Mouse (Mus musculus): ENCODE results near the gene Sla2. TPM values are rescaled to one million over a fixed set of nuclear protein-coding genes. Genes with fewer than 3 reads are reported as not detected.

Sla2 gene
- polyA plus RNA-seq, 1 experiment from 2014 or later: 0.19 TPM

DNA sequence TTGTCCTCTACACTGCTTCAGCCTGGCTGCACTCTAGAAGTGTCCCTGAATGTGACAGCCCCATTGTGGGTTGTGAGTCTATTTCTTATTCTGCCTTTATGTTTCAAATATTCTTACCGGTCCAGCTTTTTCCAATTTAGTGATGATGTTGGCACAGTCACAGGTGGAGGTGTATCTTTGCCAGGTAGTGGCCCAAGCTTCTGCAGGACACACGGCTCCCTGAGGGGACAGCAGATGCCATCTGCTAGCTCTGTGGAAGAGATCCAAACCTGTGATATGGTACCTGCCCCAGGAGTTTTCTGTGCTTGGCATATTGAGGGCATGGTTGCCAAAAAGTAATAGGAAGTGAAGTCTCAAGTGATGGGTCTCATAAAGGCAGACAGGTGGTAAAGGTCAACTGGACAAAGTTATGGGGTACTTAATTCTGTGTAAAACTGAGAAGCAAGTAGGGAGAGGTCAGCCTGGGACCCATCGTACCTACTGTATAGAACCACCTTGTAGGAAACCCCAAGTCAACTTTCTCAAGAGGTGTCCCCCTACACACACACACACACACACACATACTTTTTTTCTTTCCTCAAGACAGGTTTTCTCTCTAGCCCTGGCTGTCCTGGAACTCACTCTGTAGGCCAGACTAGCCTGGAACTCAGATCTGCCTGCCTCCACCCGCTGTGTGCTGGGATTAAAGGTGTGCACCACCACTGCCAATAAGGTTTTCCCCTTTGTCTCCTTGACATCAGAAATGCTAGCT, 12.1 kb downstream of the Sla2 start:
- Histone ChIP-seq H3K4me2 (no peak overlapping the region), H3K4me1 (no peaks in the 10 kb centered on the region), H3K27me3 (replicated peaks) (no peaks in the 10 kb centered on the region), H3K9me3 (no peaks in the 10 kb centered on the region), H3K27ac (no peak overlapping the region), H3K4me3 (no peak overlapping the region), H3K36me3 (replicated peaks) (peaks cover 9% of the 10 kb centered on the region; the same call in 1 of the 2 replicates), H3K9ac (no peak overlapping the region)
- WGBS: 97% methylated on average over 4 of the region's 4 CpGs
- no peak for ATAC-seq (replicated peaks)

DNA sequence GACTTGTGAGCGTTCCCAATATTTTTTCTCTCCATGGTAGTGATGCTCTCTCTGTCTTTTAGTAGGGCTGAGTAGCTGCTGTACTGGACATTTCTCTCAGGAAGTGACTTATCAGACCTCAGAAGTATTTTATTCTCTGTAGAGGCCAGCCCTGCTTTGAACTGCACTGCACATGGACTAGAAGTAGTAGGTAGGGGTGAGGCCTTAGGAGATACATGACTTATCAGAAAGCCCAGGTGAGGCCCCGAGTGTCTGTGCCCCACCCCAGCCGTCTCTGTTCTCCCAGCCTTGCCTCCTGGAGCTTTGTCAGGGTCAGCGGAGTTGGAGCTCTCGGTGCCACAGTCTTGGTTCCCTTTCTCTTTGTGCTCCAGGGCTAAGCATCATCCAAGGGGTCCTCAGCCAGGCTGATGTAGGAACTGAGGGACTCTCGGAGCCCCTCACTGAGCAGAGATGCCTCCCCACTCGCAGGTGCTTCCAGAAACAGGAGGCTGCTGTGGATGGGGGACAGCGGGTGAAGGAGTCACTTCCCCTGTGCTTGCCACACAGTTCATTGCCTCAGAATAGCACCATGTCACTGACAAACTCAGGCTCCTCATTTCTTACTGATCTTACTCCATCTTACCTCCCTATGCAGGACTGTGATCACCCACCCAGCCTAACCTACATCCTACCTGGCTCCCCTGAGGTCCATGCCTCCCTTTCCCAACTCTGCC, 12.8 kb downstream of the Sla2 start:
- H3K9me3 ChIP-seq: no peaks in the 10 kb centered on the region
- H3K4me2 ChIP-seq: no peak overlapping the region
- WGBS: 94% methylated on average over 8 of the region's 8 CpGs
- H3K36me3 ChIP-seq (replicated peaks): peaks cover 9% of the 10 kb centered on the region; the same call in 1 of the 2 replicates
- no peak overlapping the region for H3K27ac ChIP-seq
- no peaks in the 10 kb centered on the region for H3K4me1 ChIP-seq
- no peak overlapping the region for H3K4me3 ChIP-seq
- no peaks in the 10 kb centered on the region for H3K27me3 ChIP-seq (replicated peaks)
- no peak for ATAC-seq (replicated peaks)
- H3K9ac ChIP-seq: no peak overlapping the region

DNA sequence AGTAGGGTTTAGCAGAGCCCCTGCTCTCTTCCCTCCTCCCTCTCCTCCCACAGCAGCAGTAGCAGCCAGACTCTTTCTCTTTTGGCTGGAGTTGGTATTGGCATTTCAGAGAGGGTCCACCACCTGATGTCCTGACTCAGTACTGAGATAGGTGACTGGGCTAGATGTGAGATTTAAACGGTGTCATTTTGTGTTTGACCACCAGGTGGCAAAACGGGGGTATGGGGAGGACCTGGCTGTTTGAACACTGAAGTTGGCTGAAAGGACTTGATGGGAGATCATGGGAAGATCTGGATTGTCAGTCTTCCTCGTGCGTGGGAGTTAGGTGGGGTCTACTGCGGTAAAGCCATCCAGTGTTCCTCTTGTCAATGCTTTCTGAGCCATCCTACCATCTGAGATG, 13.4 kb downstream of the Sla2 start:
- H3K4me2 ChIP-seq: no peak overlapping the region
- no peaks in the 10 kb centered on the region for H3K9me3 ChIP-seq
- H3K27ac ChIP-seq: no peak overlapping the region
- H3K4me1 ChIP-seq: no peaks in the 10 kb centered on the region
- H3K27me3 ChIP-seq (replicated peaks): no peaks in the 10 kb centered on the region
- H3K36me3 ChIP-seq (replicated peaks): peaks cover 9% of the 10 kb centered on the region; the same call in 1 of the 2 replicates
- WGBS: 31% methylated on average over 5 of the region's 5 CpGs
- ATAC-seq (replicated peaks): no peak
- no peak overlapping the region for H3K9ac ChIP-seq
- H3K4me3 ChIP-seq: no peak overlapping the region

DNA sequence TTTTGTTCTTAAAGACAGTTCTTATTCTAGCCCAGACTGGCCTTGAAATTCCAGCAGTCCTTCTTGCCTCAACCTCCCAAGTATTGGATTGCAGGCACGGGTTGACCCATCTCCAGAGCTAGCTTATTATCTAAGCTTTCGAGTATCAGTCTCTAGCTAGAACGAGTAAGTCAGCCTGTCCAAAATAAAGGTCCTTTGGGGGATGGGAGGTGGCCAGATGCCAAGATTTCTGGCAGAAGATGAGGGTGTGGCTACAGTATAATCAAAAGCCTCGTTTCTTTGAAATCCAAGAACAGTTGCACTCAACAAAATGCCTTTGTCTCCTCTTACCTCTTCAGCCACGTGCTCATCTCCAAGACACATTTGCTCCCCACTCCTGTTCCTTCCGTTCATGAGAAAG, 16.5 kb downstream of the Sla2 start:
- ATAC-seq (replicated peaks): no peak
- Histone ChIP-seq H3K36me3 (replicated peaks) (peaks cover 22% of the 10 kb centered on the region), H3K4me1 (no peaks in the 10 kb centered on the region; the same call in 1 of the 2 replicates), H3K9ac (no peak overlapping the region), H3K27me3 (replicated peaks) (no peaks in the 10 kb centered on the region), H3K27ac (no peak overlapping the region), H3K4me2 (no peak overlapping the region), H3K4me3 (no peak overlapping the region), H3K9me3 (no peaks in the 10 kb centered on the region)
- WGBS: 66% methylated on average over 6 of the region's 6 CpGs

DNA sequence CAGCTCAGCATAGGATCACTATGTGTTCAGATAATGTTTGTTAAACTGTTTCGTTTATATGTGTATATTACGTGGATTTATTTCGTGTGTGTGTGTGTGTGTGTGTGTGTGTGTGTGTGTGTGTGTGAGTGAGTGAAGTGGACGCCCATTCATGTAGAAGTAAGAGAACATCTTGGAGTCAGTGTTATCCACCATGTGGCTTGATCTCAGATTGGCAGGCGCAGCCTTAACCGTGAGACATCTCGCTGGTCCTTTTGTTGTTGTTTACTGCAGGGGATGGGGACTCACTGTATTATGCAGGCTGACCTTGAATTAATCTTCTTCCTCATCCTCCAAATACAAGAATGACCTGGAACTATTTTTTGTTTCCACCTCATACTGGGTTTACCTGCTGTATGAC, 17.4 kb downstream of the Sla2 start:
- Histone ChIP-seq H3K4me2 (no peak overlapping the region), H3K9ac (no peak overlapping the region), H3K36me3 (replicated peaks) (peaks cover 23% of the 10 kb centered on the region), H3K27me3 (replicated peaks) (no peaks in the 10 kb centered on the region), H3K4me1 (peaks cover 5% of the 10 kb centered on the region), H3K4me3 (no peak overlapping the region), H3K9me3 (no peaks in the 10 kb centered on the region), H3K27ac (no peak overlapping the region)
- 91% methylated on average over 7 of the region's 7 CpGs for WGBS
- no peak for ATAC-seq (replicated peaks)

DNA sequence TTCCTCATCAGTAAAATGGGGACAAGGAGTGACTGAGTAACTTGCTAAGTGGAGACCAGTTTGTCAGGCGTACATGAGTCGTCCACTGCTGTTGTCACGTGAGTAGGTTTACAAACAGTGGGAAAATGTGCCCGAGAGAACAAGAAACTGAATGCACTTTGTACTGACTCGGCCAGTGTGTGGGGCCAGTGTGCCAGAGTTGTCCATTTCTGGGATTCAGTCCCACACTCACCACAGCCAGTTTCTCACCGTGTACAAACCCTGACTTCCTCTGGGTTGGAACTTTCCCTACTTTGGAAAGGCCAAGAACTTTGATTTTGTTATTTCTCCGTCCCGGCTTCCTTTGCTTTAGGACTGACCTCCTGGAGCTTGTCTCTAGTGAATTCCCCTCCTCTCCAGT, 18.0 kb downstream of the Sla2 start:
- Histone ChIP-seq H3K9ac (no peak overlapping the region), H3K27ac (no peak overlapping the region), H3K4me1 (peaks cover 11% of the 10 kb centered on the region), H3K27me3 (replicated peaks) (no peaks in the 10 kb centered on the region), H3K36me3 (replicated peaks) (peaks cover 23% of the 10 kb centered on the region), H3K4me3 (no peak overlapping the region), H3K4me2 (no peak overlapping the region), H3K9me3 (no peaks in the 10 kb centered on the region)
- 87% methylated on average over 8 of the region's 8 CpGs for WGBS
- no peak for ATAC-seq (replicated peaks)

DNA sequence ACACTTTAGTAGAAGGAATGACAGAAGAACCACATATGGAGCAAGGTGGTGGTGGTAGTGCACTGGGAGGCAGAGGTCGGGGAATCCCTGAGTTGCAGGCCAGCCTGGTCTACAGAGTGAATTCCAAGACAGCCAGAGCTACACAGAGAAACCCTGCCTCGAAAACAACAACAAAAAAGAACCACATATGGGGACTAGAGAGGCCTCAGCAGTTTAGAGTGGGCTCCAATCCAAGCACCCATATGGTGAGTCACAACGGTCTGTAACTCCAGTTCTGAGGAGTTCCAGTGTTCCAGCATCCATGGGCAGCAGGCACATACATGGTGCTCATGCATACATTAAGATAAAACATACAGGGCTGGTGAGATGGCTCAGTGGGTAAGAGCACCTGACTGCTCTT, 22.5 kb downstream of the Sla2 start:
- Histone ChIP-seq H3K27me3 (replicated peaks) (no peaks in the 10 kb centered on the region), H3K4me1 (peaks cover 31% of the 10 kb centered on the region), H3K4me3 (peak overlapping the region; percentile 83; the same call in 1 of the 2 replicates), H3K9ac (no peak overlapping the region), H3K9me3 (no peaks in the 10 kb centered on the region), H3K4me2 (peak overlapping the region; percentile 64; the same call in 1 of the 2 replicates), H3K36me3 (replicated peaks) (peaks cover 14% of the 10 kb centered on the region), H3K27ac (no peak overlapping the region)
- WGBS: 83% methylated on average over 3 of the region's 3 CpGs
- ATAC-seq (replicated peaks): no peak

DNA sequence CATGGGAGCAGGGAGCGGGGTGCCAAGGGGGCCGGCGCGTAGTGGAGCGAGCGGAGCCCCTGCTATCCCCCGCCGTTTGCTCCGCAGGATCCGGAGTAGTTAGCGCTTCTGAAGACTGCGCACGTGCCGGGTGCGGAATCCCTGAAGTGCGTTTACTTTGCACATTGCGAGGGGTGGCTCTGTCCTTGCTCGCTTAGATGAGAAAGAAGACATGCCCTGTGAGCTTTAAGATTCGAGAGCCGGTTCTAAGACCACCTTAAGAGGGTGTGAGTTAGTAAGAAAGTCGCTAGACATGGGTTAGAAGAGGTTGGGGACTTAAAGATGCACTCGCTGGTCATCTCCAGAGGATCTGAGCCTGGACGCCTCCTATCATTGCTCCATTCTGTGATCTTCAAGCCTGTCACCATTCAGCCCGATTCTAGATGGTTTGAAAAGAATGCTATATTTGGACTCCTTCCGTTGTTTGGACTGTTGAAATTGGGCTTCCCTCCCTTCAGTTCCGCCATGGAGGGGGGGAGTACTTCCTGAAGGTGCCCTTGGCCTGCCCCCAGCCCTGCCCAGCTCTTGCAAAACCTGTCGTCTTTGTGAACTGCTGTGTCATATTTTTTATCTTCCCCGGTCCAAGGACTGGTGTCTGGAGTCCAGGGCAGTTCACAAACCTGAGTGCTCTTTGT, 23.4 kb downstream of the Sla2 start:
- no peaks in the 10 kb centered on the region for H3K9me3 ChIP-seq
- peak overlapping the region; percentile 94 for H3K9ac ChIP-seq
- peak overlapping the region; percentile 83 for H3K4me3 ChIP-seq
- ATAC-seq (replicated peaks): no peak; the same call in 1 of the 2 replicates
- 5% methylated on average over 28 of the region's 28 CpGs for WGBS
- H3K4me2 ChIP-seq: peak overlapping the region; percentile 64
- peak overlapping the region; percentile 94 for H3K27ac ChIP-seq
- H3K36me3 ChIP-seq (replicated peaks): peaks cover 14% of the 10 kb centered on the region
- no peaks in the 10 kb centered on the region for H3K27me3 ChIP-seq (replicated peaks)
- peaks cover 31% of the 10 kb centered on the region for H3K4me1 ChIP-seq

DNA sequence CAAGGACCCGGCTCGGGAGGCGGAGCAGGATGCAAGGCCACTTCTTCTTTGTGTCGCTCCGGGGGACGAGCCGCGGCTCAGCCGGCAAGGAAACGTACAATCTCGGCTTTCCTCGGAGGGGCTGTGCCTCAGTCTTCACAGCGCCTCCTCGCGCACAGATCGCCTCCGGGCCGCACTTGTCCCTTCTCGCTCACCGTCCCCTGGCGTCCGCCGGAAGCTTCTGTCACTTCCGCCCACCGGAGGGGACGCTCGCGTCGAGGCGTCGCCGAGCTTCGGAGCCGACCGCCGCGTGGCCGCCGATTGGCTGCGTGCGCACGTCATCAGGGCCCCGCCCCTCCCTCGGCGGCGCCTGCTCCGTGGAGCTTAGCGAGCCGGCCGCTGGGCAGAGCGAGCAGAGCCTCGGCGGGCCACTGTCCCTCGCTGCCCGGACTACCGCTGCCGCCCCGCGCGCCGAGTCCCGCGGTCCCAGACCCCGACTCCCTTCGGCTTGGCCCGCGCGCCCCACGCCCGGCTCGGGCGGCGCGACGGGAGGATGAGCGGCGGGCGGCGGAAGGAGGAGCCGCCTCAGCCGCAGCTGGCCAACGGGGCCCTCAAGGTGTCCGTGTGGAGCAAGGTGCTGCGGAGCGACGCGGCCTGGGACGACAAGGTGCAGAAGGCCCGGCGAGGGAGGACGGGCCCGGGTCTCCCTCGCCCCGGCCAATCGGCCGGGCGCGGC, 24.1 kb downstream of the Sla2 start, which contains the start of gene Rab5if:
Rab5if (plus strand) TSS at position 357 of the 715 bp plus-strand sequence.
- H3K36me3 ChIP-seq (replicated peaks): peaks cover 12% of the 10 kb centered on the region
- WGBS: under 1% methylated on average over 88 of the region's 98 CpGs
- peak within 1 kb of the TSS; percentile 94 for H3K27ac ChIP-seq
- ATAC-seq (replicated peaks): peak; percentile 97
- H3K9ac ChIP-seq: peak within 1 kb of the TSS; percentile 94
- H3K9me3 ChIP-seq: no peaks in the 10 kb centered on the region
- peak within 1 kb of the TSS; percentile 74 for H3K4me2 ChIP-seq
- no peaks in the 10 kb centered on the region for H3K27me3 ChIP-seq (replicated peaks)
- H3K4me1 ChIP-seq: peaks cover 31% of the 10 kb centered on the region
- peak within 1 kb of the TSS; percentile 83 for H3K4me3 ChIP-seq

DNA sequence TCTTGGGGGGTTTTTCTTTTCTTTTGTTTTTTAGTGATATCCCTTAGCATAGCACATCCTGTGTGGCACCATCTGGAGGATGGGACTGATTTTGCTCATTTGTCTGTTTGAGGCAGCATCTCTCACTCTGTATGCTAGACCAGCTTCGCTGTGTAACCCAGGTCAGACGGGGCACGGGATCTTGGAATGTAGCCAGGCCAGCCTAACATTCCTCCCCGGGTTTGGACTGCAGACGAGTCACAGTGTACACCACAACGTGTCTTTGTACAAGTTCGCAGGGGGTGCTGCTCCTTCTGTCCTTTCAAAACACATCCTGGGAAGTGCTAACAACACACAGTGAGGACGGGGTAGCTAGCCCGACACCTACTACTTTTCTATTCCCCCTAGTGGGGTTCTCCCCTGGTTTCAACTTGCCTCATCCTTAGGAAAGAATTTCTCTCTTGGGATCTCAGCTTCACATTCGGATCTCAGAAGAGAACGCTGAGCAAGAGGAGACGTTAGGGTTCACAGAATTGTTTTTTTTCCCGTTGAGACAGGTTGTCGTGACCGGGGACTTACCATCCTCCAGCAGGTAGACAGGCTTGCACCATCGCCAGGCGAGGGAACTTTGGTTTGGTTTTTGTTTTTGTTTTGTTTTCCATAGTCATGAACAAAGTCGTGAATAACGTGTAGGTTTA, 24.8 kb downstream of the Sla2 start:
- Histone ChIP-seq H3K27ac (peak overlapping the region; percentile 94), H3K9me3 (no peaks in the 10 kb centered on the region), H3K4me2 (peak overlapping the region; percentile 74), H3K9ac (peak overlapping the region; percentile 71), H3K27me3 (replicated peaks) (no peaks in the 10 kb centered on the region), H3K36me3 (replicated peaks) (peaks cover 7% of the 10 kb centered on the region), H3K4me1 (peaks cover 31% of the 10 kb centered on the region), H3K4me3 (peak overlapping the region; percentile 83)
- WGBS: 0% methylated on average over 19 of the region's 19 CpGs
- peak; percentile 40 for ATAC-seq (replicated peaks)

DNA sequence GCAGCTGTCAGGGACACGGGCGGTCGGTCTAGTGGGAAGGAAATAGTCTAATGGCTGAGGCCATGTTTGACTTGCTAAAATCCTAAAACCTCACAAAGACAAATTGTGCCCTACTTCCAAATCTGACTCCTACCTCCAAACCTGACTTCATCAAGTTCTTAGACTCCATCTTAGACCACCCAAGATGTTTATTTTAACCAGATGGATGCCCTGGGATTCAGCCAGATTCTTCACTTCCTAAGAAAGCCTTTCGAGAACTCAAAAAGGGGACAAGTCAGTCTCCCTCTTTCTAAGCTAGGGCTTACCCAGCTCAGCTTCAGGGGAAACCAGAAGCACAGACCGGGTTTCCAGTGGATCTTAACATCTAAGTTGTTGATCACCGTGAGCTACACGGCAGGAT, 28.3 kb downstream of the Sla2 start:
- 86% methylated on average over 7 of the region's 7 CpGs for WGBS
- no peaks in the 10 kb centered on the region for H3K36me3 ChIP-seq (replicated peaks)
- no peak overlapping the region for H3K27ac ChIP-seq
- H3K4me1 ChIP-seq: peaks cover 17% of the 10 kb centered on the region
- no peak overlapping the region for H3K4me3 ChIP-seq
- no peak overlapping the region for H3K9ac ChIP-seq
- no peak for ATAC-seq (replicated peaks)
- H3K27me3 ChIP-seq (replicated peaks): no peaks in the 10 kb centered on the region
- H3K4me2 ChIP-seq: no peak overlapping the region
- H3K9me3 ChIP-seq: no peaks in the 10 kb centered on the region
